Mouse (Mus musculus) midbrain, postnatal 0 days (tissue): ENCODE results near the gene Utrn. TPM values are rescaled to one million over a fixed set of nuclear protein-coding genes. Genes with fewer than 3 reads are reported as not detected.
A peak's percentile ranks its signal among the peaks of the same experiment; 100 is the strongest.

Source experiments
- ATAC-seq: fragments of 200-750 bp; cut with Nextera tagmentation; 2 replicates; pipeline ENCODE4 v1.8.0; 2017; ENCODE audit warnings: moderate number of reproducible peaks, mild to moderate bottlenecking, moderate TSS enrichment, moderate library complexity; ENCODE audit not compliant: low FRiP score
- DNase-seq: peaks from one replicate; pipeline ENCODE4 v3.0.0-alpha.2; 2015; ENCODE audit warnings: low spot score
- H3K27ac ChIP-seq: fragments of 300-500 bp; sonication (generic); 2 replicates; pipeline ENCODE4 v1.5.1; 2014; ENCODE audit warnings: low read depth, mild to moderate bottlenecking, low read length, mixed read lengths
- H3K27me3 ChIP-seq: fragments of 300-500 bp; sonication (generic); 2 replicates; pipeline ENCODE4 v1.6.1; 2014; ENCODE audit warnings: low read length, control low read depth, mixed read lengths; ENCODE audit not compliant: insufficient read depth
- H3K36me3 ChIP-seq: fragments of 300-500 bp; sonication (generic); 2 replicates; pipeline ENCODE4 v1.6.1; 2014; ENCODE audit warnings: low read length, control low read depth, mixed read lengths; ENCODE audit not compliant: insufficient read depth
- H3K4me1 ChIP-seq: fragments of 300-500 bp; sonication (generic); 2 replicates; pipeline ENCODE4 v1.6.1; 2014; ENCODE audit warnings: mild to moderate bottlenecking, control low read depth, antibody characterized with exemption, low read length, mixed read lengths; ENCODE audit not compliant: insufficient read depth
- H3K4me2 ChIP-seq: fragments of 300-500 bp; sonication (generic); 2 replicates; pipeline ENCODE4 v1.6.1; 2014; ENCODE audit warnings: low read depth, mild to moderate bottlenecking, low read length, mixed read lengths; ENCODE audit not compliant: poor library complexity, severe bottlenecking
- H3K4me3 ChIP-seq: fragments of 300-500 bp; sonication (generic); 2 replicates; pipeline ENCODE4 v1.5.1; 2014; ENCODE audit warnings: low read depth, mild to moderate bottlenecking, low read length, moderate library complexity
- H3K9ac ChIP-seq: fragments of 300-500 bp; sonication (generic); replicated peaks from 2 replicates; pipeline ENCODE4 v1.6.1; 2014; ENCODE audit warnings: mild to moderate bottlenecking, low read length, moderate library complexity, mixed read lengths; ENCODE audit not compliant: poor library complexity, severe bottlenecking
- H3K9me3 ChIP-seq: fragments of 300-500 bp; sonication (generic); 2 replicates; pipeline ENCODE4 v1.6.1; 2016; ENCODE audit warnings: low read length, control low read depth
- CTCF ChIP-seq: IDR thresholded peaks from 2 replicates; pipeline ENCODE4 v1.5.1; 2016; ENCODE audit warnings: antibody characterized with exemption, mild to moderate bottlenecking
- WGBS: fragments of 180-500 bp; shearing (Covaris S2); extraction: QIAGEN DNeasy Blood & Tissue Kit; methylation state at CpG from one replicate; pipeline ENCODE4 v1.1.7; 2014; 5-methylcytosine and 5-hydroxymethylcytosine counted together
- polyA plus RNA-seq: library from polyadenylated mRNA; unstranded; fragments of >200 nt; fragmentation: Nextera tagmentation; extraction: Ambion mirVana; gene quantifications from 2 replicates; pipeline ENCODE4 v1.2.1, GENCODE M21; 2015
- total RNA-seq: library from RNA; depleted of rRNA; stranded (reverse); fragments of >200 nt; gene quantifications from 2 replicates; pipeline ENCODE4 v1.2.3, GENCODE M21; 2014

Gene Utrn
- total and polyA plus RNA-seq, 2 experiments from 2014 or later, result 15.4 to 20.6 TPM

DNA sequence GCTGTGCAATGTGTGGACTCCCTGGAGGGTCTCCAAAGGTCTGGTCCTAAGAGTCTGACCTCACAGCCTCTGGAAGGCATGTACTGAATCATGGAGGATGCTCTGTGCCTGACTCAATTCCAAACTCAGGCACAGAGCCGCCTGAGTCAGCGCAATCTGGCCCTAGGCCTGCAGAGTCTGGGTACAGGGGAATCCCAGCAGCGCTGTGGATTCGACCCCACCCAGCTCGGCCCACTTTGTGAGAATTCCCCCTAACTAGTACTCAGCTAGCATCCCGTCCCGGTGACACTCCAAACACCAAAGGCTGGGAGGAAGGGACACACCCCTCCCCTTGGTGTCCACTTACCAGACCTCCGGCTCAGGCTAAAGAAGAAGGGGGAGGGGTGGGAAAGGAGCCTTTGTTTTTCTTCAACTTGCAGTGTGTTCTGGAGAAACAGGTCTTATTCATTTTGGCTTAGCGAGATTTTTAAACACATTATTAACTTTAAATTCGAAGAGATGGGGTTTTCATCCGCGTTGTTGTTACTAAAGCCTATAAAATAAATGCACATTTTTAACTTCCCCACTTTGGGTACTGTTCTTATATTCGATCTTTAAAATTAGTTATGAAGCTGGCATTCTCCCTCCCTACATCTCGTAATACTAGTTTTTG is 9.6 kb upstream of the Utrn start:
- Histone ChIP-seq H3K9me3 (no peaks in the 10 kb centered on the region), H3K27me3 (no peaks in the 10 kb centered on the region), H3K4me3 (no peak overlapping the region), H3K4me2 (no peak overlapping the region), H3K27ac (no peak overlapping the region), H3K36me3 (no peaks in the 10 kb centered on the region), H3K9ac (no peak overlapping the region), H3K4me1 (no peaks in the 10 kb centered on the region)
- DNase-seq (no peak), ATAC-seq (no peak)
- WGBS, result 10% methylated on average over 14 of the region's 14 CpGs
- TF ChIP-seq CTCF, result no peak

DNA sequence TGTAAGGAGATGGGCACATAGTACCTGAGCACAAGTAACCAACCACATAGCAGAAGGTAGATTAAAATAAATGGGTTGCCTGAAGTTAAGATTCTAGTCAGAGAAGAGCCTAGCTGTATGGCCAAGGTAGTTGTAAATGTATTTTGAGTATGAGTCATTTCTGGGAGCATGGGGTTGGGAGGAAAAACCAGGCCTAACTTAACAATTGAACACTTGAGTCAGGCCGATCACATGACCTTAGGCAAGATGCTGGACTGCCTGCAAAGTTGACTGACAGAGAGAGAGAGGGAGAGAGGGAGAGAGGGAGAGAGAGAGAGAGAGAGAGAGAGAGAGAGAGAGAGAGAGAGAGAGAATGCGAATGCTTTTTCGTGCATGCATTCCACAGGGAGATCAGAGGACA is 7.3 kb upstream of the Utrn start:
- Histone ChIP-seq H3K4me2 (no peak overlapping the region), H3K4me1 (no peaks in the 10 kb centered on the region), H3K27me3 (no peaks in the 10 kb centered on the region), H3K36me3 (no peaks in the 10 kb centered on the region), H3K9ac (no peak overlapping the region), H3K27ac (no peak overlapping the region), H3K9me3 (no peaks in the 10 kb centered on the region), H3K4me3 (no peak overlapping the region)
- no peak for TF ChIP-seq CTCF
- DNase-seq, result no peak
- ATAC-seq, result no peak
- WGBS, result 88% methylated on average over 3 of the region's 3 CpGs

DNA sequence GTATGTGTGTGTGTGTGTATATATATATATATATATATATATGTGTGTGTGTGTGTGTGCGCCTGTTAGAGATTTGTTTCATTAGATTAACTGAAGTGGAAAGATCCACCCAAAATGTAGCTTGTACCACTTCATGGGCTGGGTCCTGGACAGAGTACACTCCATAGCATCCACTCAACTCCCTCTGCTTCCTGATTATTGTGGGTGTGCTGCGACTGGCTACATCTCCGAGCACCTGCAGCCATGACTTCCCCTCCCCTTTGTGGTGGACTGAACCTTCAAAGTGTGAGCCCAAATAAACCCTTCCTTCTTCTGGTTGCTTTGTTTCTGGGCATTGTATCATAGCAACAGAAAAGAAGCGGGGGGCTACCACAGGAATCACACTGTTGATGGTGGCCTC is 6.2 kb upstream of the Utrn start:
- TF ChIP-seq CTCF, result no peak
- no peak for DNase-seq
- WGBS, result 90% methylated on average over 4 of the region's 4 CpGs
- Histone ChIP-seq H3K27me3 (no peaks in the 10 kb centered on the region), H3K4me1 (no peaks in the 10 kb centered on the region), H3K9me3 (no peaks in the 10 kb centered on the region), H3K9ac (no peak overlapping the region), H3K27ac (no peak overlapping the region), H3K4me2 (no peak overlapping the region), H3K36me3 (no peaks in the 10 kb centered on the region), H3K4me3 (no peak overlapping the region)
- no peak for ATAC-seq

DNA sequence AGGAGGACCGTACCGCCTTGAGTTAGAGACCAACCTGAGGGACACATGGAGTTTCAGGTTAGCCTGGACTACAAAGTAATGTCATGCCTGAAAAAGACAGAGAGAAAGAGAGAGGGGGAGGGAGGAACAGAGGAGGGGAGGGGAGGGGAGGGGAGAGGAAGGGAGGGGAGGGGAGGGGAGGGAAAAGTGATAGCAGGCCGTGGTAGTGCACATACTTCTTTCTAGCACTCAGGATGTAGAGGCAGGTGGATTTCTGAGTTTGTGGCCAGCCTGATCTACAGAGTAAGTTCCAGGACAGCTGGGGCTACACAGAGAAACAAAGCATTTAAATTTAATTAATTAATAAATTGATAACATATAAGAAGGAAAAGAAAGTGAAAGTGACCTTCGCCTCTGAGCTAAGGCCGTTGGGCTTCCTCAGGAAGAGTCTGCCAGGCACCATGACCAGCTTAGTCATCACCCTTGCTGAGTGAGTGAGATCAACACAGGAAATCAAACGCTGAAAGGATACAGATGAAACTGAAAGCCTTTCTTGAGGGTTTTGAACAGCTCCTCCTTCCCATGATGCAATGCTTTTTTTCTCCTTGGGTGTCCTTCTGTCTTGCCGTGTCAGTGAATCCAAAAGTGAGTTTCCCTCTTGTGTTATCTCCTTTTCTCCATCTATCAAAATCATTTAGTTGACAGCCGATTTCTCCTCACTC is 5.6 kb upstream of the Utrn start:
- Histone ChIP-seq H3K9me3 (no peaks in the 10 kb centered on the region), H3K36me3 (no peaks in the 10 kb centered on the region), H3K27ac (no peak overlapping the region), H3K4me2 (no peak overlapping the region), H3K27me3 (no peaks in the 10 kb centered on the region), H3K9ac (no peak overlapping the region), H3K4me1 (no peaks in the 10 kb centered on the region), H3K4me3 (no peak overlapping the region)
- no peak for DNase-seq
- ATAC-seq, result no peak
- no peak for TF ChIP-seq CTCF
- 78% methylated on average over 8 of the region's 8 CpGs for WGBS

DNA sequence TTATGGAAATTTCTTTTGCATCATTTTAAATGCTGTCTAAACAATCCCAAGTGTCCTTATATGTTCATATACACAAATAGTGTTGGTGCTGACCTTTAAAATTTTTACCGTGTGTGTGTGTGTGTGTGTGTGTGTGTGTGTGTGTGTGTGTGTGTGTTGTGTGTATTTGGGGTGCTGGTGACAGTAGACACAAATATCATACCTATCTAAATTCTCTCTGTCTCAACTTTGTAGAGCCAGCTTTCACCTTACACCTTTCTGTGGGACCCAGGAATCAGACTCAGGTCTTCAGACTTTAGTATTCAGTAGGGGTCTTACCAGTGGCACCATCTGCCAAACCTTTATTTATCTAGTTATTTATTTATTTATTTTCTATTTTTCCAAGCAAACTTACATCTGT is 681 bp upstream of the Utrn start:
- ATAC-seq, result no peak
- Histone ChIP-seq H3K36me3 (no peaks in the 10 kb centered on the region), H3K27me3 (0 out of 2 replicates have a peak, but pooled peaks cover 10% of the 10 kb centered on the region), H3K4me1 (peaks cover 11% of the 10 kb centered on the region; the same call in 1 of the 2 replicates), H3K27ac (no peak overlapping the region), H3K9me3 (no peaks in the 10 kb centered on the region), H3K9ac (peak overlapping the region; percentile 67; the same call in 1 of the 2 replicates), H3K4me2 (peak overlapping the region; percentile 97), H3K4me3 (peak overlapping the region; percentile 83)
- no peak for DNase-seq
- TF ChIP-seq CTCF, result no peak
- 50% methylated on average over 1 of the region's 1 CpGs for WGBS
